Mouse (Mus musculus) megakaryocyte-erythroid progenitor cell, adult 5-6 weeks (primary cell): ENCODE results near the gene Cldn1. TPM values are rescaled to one million over a fixed set of nuclear protein-coding genes. Genes with fewer than 3 reads are reported as not detected.

Source experiments
- ATAC-seq: replicated peaks from 2 replicates; pipeline ENCODE4 v1.8.0; 2016; ENCODE audit warnings: mild to moderate bottlenecking, inconsistent platforms; ENCODE audit not compliant: severe bottlenecking, poor library complexity, low FRiP score, low TSS enrichment
- total RNA-seq, 2 experiments: library from RNA; stranded (forward) in 1 of 2; stranded (reverse) in 1 of 2; fragments of 200-1000, 215-1000 nt in 1 of 2; fragments of >200 nt in 1 of 2; fragmentation: Nextera tagmentation in 1 of 2; gene quantifications; 2 replicates each; pipeline ENCODE4 v1.2.3; 2014 to 2017

Cldn1 gene
- total RNA-seq, 2 experiments from 2014 or later, result not detected

- no peak for ATAC-seq
Measured at GRCm38 (mm10) chr16:26314815-26315214, 56.8 kb downstream of the Cldn1 start.

- ATAC-seq, result no peak
Measured at GRCm38 (mm10) chr16:26309402-26309801, 62.2 kb downstream of the Cldn1 start.

Other genes with a start within 250 kb of the Cldn1 start
- not detected in 2 replicates for gene Cldn16, start 91.3 kb upstream of the Cldn1 start, total RNA-seq (2014; fragmentation: Nextera tagmentation)
- gene Cldn16, start 91.3 kb upstream of the Cldn1 start, total RNA-seq (2017), result not detected in 2 replicates
- gene Tmem207, start 154.9 kb upstream of the Cldn1 start, total RNA-seq (2014; fragmentation: Nextera tagmentation), result not detected in 2 replicates
- not detected in 2 replicates for gene Tmem207, start 154.9 kb upstream of the Cldn1 start, total RNA-seq (2017)
- 5.0 and 6.6 TPM in 2 replicates for gene Il1rap, start 209.9 kb upstream of the Cldn1 start, total RNA-seq (2014; fragmentation: Nextera tagmentation)
- gene Il1rap, start 209.9 kb upstream of the Cldn1 start, total RNA-seq (2017), result 5.6 and 7.9 TPM in 2 replicates